Comparison of ENCODE assay signal across 8 mouse cellular contexts in genomic region chr16:35364063-35364428, GRCm38 (mm10). TPM values are rescaled to one million over a fixed set of nuclear protein-coding genes. Genes with fewer than 3 reads are reported as not detected.
DNase-seq lines count a peak whose midpoint lies in the region; ATAC-seq and TF ChIP-seq lines count a peak whose summit lies in the region.

No protein-coding gene starts in this region.

- intact Hi-C loops in gastrocnemius, adult 2 months (cut with DNase I), result loop anchor here (10.0 kb wide), 1 partner anchor 131 kb away; the partner anchor contains the start of gene Pdia5

- peak overlapping the region; percentile 91 for H3K27ac ChIP-seq in gastrocnemius, adult 2 months
- peak overlapping the region; percentile 77 for H3K27ac ChIP-seq in forebrain, embryonic 12.5 days
- H3K27ac ChIP-seq in liver, embryonic 14.5 days, result no peak overlapping the region

- TF ChIP-seq CTCF in gastrocnemius, adult 2 months (IDR thresholded peaks at IDR 0.05), result no peak
- no peak for TF ChIP-seq CTCF in C2C12 (IDR thresholded peaks at IDR 0.05; ENCODE audit: control insufficient read depth, insufficient read depth, insufficient read length)
- no peak for TF ChIP-seq CTCF in liver, embryonic 14.5 days (IDR thresholded peaks at IDR 0.05; ENCODE audit: low read depth)

- no peak; the same call in 1 of the 2 replicates for ATAC-seq in forebrain, embryonic 12.5 days (ENCODE audit: low FRiP score)
- ATAC-seq in liver, embryonic 14.5 days (ENCODE audit: insufficient read depth), result no peak

- H3K36me3 ChIP-seq in C2C12 (ENCODE audit: control insufficient read depth, insufficient read depth), result no peaks in the 10 kb centered on the region
- H3K36me3 ChIP-seq in forebrain, embryonic 12.5 days (replicated peaks), result peaks cover 6% of the 10 kb centered on the region; the same call in 1 of the 2 replicates
- H3K36me3 ChIP-seq in liver, embryonic 14.5 days (replicated peaks; ENCODE audit: control insufficient read depth, insufficient read depth, low read depth), result no peaks in the 10 kb centered on the region

- H3K79me3 ChIP-seq in C2C12 (ENCODE audit: low read depth), result no peaks in the 10 kb centered on the region

- peak overlapping the region; percentile 90 for H3K4me2 ChIP-seq in forebrain, embryonic 12.5 days
- peak overlapping the region; percentile 84 for H3K4me2 ChIP-seq in liver, embryonic 14.5 days (ENCODE audit: low read depth)

- no peak; the same call in 1 of the 2 replicates for TF ChIP-seq EP300 in liver, embryonic 14.5 days (IDR thresholded peaks at IDR 0.05; ENCODE audit: low read depth)

- peaks cover 11% of the 10 kb centered on the region for H3K4me1 ChIP-seq in forebrain, embryonic 12.5 days
- H3K4me1 ChIP-seq in liver, embryonic 14.5 days (replicated peaks; ENCODE audit: control insufficient read depth in 2 of 2, insufficient read depth in 2 of 2, low read length in 1 of 2), result peaks cover 4 to 8% of the 10 kb centered on the region in 2 experiments; a peak in 3 of 4 replicates

- H3K9ac ChIP-seq in forebrain, embryonic 12.5 days, result peak overlapping the region; percentile 90
- H3K9ac ChIP-seq in liver, embryonic 14.5 days (replicated peaks), result no peak overlapping the region; the same call in 1 of the 2 replicates

- WGBS in forebrain, embryonic 12.5 days, result under 1% methylated on average over 7 of the region's 7 CpGs
- WGBS in liver, embryonic 14.5 days (ENCODE audit: insufficient replicate concordance), result 0% methylated on average over 7 of the region's 7 CpGs

- H3K9me3 ChIP-seq in forebrain, embryonic 12.5 days, result no peaks in the 10 kb centered on the region
- no peaks in the 10 kb centered on the region for H3K9me3 ChIP-seq in liver, embryonic 14.5 days (ENCODE audit: control insufficient read depth, low read length)

- H3K79me2 ChIP-seq in C2C12 (ENCODE audit: control insufficient read depth, insufficient read depth), result peaks cover 9% of the 10 kb centered on the region

- H3ac ChIP-seq in C2C12 (ENCODE audit: control insufficient read depth, insufficient read length, low read depth), result no peak overlapping the region

- peak overlapping the region; percentile 76 for H3K4me3 ChIP-seq in gastrocnemius, adult 2 months
- peak overlapping the region; percentile 69 for H3K4me3 ChIP-seq in C2C12 (ENCODE audit: insufficient read depth, poor library complexity, severe bottlenecking)
- peak overlapping the region; percentile 73 for H3K4me3 ChIP-seq in forebrain, embryonic 12.5 days (replicated peaks)
- H3K4me3 ChIP-seq in liver, embryonic 14.5 days (ENCODE audit: insufficient read depth in 1 of 2, low read depth in 2 of 2, low read length in 2 of 2), result peak overlapping the region; percentile 62 to 75

- no peak for DNase-seq in gastrocnemius, adult 2 months
- no peak for DNase-seq in gastrocnemius, postnatal 25 days
- DNase-seq in liver, embryonic 14.5 days (ENCODE audit: low read depth in 3 of 3, low spot score in 3 of 3), result no peak
- DNase-seq in c-Kit-positive CD71-positive TER-119-positive erythroid progenitor cells, embryonic 14.5 days (ENCODE audit: low spot score), result no peak
- DNase-seq in embryo, embryonic 11 days, result no peak
- DNase-seq in B cell, adult 2 months, result no peak

- no peaks in the 10 kb centered on the region for H3K27me3 ChIP-seq in C2C12 (ENCODE audit: control insufficient read depth, insufficient read depth, insufficient read length)
- no peaks in the 10 kb centered on the region for H3K27me3 ChIP-seq in forebrain, embryonic 12.5 days
- H3K27me3 ChIP-seq in liver, embryonic 14.5 days (ENCODE audit: control insufficient read depth, insufficient read depth, low read length), result no peaks in the 10 kb centered on the region

TF ChIP-seq in C2C12, 6 proteins besides CTCF, POLR2A, EP300 and RAD21:
- TF ChIP-seq USF1 (IDR thresholded peaks at IDR 0.05; ENCODE audit: low read depth) (no peak), CEBPB (IDR thresholded peaks at IDR 0.05; ENCODE audit: low read depth) (no peak), MAX (IDR thresholded peaks at IDR 0.05) (no peak), FOSL1 (IDR thresholded peaks at IDR 0.05; ENCODE audit: insufficient read depth, low read length, poor library complexity, severe bottlenecking) (no peak), MYOD1 (IDR thresholded peaks at IDR 0.05; ENCODE audit: control insufficient read depth, insufficient read length, low read depth) (no peak), MYOG (IDR thresholded peaks at IDR 0.05; ENCODE audit: control insufficient read depth, extremely low read depth, insufficient read length) (no peak)

RNA-seq across cellular contexts. Expression of gene Sec22a, which starts 0.3 kb away (rescaled TPM):
- 1 to 10 TPM; 5.2 to 7.6 TPM for total RNA-seq in gastrocnemius, adult 2 months (2021)
- total RNA-seq in gastrocnemius, postnatal 25 days (2021), result 1 to 10 TPM; 6.2 to 6.3 TPM
- polyA plus RNA-seq in C2C12 (2012; fragmentation: generic; extraction: Trizol), result 8.2 TPM
- polyA plus RNA-seq in forebrain, embryonic 12.5 days (2016; fragmentation: Nextera tagmentation; extraction: Ambion mirVana), result 40.9 and 43.3 TPM in 2 replicates
- polyA plus RNA-seq in liver, embryonic 14.5 days (2012; rRNA removed), result 1.5 and 2.7 TPM in 2 replicates
- 8.5 and 11.9 TPM in 2 replicates for polyA plus RNA-seq in liver, embryonic 14.5 days (2014; fragmentation: Nextera tagmentation; extraction: Ambion mirVana)
